Comparison of ENCODE assay signal across 11 mouse cellular contexts in the genomic region with DNA sequence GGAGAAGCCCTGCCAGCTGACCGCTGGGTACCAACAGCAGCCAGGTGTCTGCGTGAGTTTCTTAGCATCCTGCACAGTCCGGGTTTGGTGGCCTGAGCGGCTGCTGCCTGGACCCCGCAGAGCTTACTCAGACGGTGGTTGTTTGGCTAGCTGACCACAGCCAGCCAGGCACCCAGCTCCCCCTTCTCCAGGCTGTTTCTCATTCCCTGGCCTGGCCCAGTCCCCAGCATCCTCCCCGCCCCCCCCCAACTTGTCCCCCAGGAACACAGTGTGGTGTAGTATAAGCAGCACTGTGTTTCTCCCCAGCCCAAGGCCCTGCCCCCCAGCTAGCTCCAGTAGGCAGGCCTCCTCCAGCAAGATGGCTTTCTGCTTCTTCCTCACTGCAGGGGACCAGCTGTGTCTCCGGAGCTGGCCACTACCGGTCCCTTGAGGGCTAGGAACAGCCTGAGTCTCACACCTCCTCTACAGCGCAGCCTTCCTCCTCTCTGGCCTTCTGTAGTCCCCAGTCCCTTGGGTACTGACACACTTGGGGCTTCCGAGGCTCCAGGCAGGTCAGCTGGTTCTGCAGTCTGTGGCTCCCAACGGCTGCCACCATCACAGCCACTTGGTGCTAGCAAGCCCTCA. TPM values are rescaled to one million over a fixed set of nuclear protein-coding genes. Genes with fewer than 3 reads are reported as not detected.
DNase-seq lines count a peak whose midpoint lies in the region; ATAC-seq and TF ChIP-seq lines count a peak whose summit lies in the region.
"Had no signal": no experiment of that assay in that cellular context is flagged by ENCODE, and none has a peak within 500 bp of the region (broad histone marks: within the 10 kb centered on the region; RNA-seq: fewer than 3 reads in every experiment).

No protein-coding gene starts in this region.

- TF ChIP-seq POLR2A in testis, adult 2 months (IDR thresholded peaks at IDR 0.05; ENCODE audit: control insufficient read depth, low read depth, low read length), result no peak

- H3K9me3 ChIP-seq in hindbrain, embryonic 12.5 days (replicated peaks), result no peaks in the 10 kb centered on the region
- H3K9me3 ChIP-seq in hindbrain, embryonic 11.5 days (ENCODE audit: control insufficient read depth, low read length), result no peaks in the 10 kb centered on the region
- no peaks in the 10 kb centered on the region for H3K9me3 ChIP-seq in heart, postnatal 0 days (replicated peaks; ENCODE audit: control insufficient read depth, low read length)
- H3K9me3 ChIP-seq in stomach, embryonic 15.5 days, result no peaks in the 10 kb centered on the region
- H3K9me3 ChIP-seq: liver, embryonic 15.5 days had no signal

- H3K4me2 ChIP-seq in hindbrain, embryonic 12.5 days (replicated peaks), result no peak overlapping the region; the same call in 1 of the 2 replicates
- no peak overlapping the region for H3K4me2 ChIP-seq in hindbrain, embryonic 11.5 days (replicated peaks; ENCODE audit: low read depth, low read length)
- H3K4me2 ChIP-seq in heart, postnatal 0 days (ENCODE audit: low read depth, low read length), result peak overlapping the region; percentile 64
- peak overlapping the region; percentile 34 for H3K4me2 ChIP-seq in stomach, embryonic 15.5 days
- H3K4me2 ChIP-seq: liver, embryonic 15.5 days had no signal

- no peaks in the 10 kb centered on the region for H3K36me3 ChIP-seq in hindbrain, embryonic 12.5 days
- H3K36me3 ChIP-seq in hindbrain, embryonic 11.5 days (ENCODE audit: control insufficient read depth, insufficient read depth, low read length), result no peaks in the 10 kb centered on the region
- H3K36me3 ChIP-seq in testis, adult 2 months (ENCODE audit: control insufficient read depth, insufficient read depth, low read length), result no peaks in the 10 kb centered on the region
- H3K36me3 ChIP-seq in heart, postnatal 0 days (replicated peaks; ENCODE audit: control insufficient read depth, insufficient read depth, low read length), result no peaks in the 10 kb centered on the region; the same call in 1 of the 2 replicates
- H3K36me3 ChIP-seq in stomach, embryonic 15.5 days, result 0 out of 2 replicates have a peak, but pooled peaks cover 3% of the 10 kb centered on the region
- H3K36me3 ChIP-seq: liver, embryonic 15.5 days had no signal

- no peak for TF ChIP-seq CTCF in testis, adult 2 months (IDR thresholded peaks at IDR 0.05; ENCODE audit: control insufficient read depth, insufficient read depth, insufficient replicate concordance, low read depth, low read length)
- no peak for TF ChIP-seq CTCF in heart, postnatal 0 days (IDR thresholded peaks at IDR 0.05; ENCODE audit: low read depth)

- peak overlapping the region; percentile 41 for H3K27ac ChIP-seq in hindbrain, embryonic 12.5 days
- no peak overlapping the region for H3K27ac ChIP-seq in hindbrain, embryonic 11.5 days (ENCODE audit: low read depth, low read length)
- peak overlapping the region; percentile 74 for H3K27ac ChIP-seq in testis, adult 2 months (ENCODE audit: control insufficient read depth, insufficient read depth, low read depth, low read length)
- H3K27ac ChIP-seq in heart, postnatal 0 days (ENCODE audit: low read depth), result no peak overlapping the region
- H3K27ac ChIP-seq in stomach, embryonic 15.5 days, result no peak overlapping the region
- H3K27ac ChIP-seq: liver, embryonic 15.5 days had no signal

- peaks cover 45% of the 10 kb centered on the region for H3K4me1 ChIP-seq in hindbrain, embryonic 12.5 days
- H3K4me1 ChIP-seq in hindbrain, embryonic 11.5 days (replicated peaks; ENCODE audit: control insufficient read depth, insufficient read depth, low read length), result peaks cover 8% of the 10 kb centered on the region
- H3K4me1 ChIP-seq in testis, adult 2 months (ENCODE audit: control insufficient read depth, insufficient read depth, low read length), result peaks cover 11% of the 10 kb centered on the region; the same call in 1 of the 2 replicates
- peaks cover 14% of the 10 kb centered on the region for H3K4me1 ChIP-seq in heart, postnatal 0 days (ENCODE audit: control insufficient read depth, insufficient read depth)
- peaks cover 67% of the 10 kb centered on the region for H3K4me1 ChIP-seq in stomach, embryonic 15.5 days

- no peak for DNase-seq in hindbrain, embryonic 11.5 days (ENCODE audit: low spot score)
- DNase-seq in testis, postnatal 10 days (ENCODE audit: low spot score), result no peak
- DNase-seq in heart, postnatal 0 days (ENCODE audit: low spot score), result no peak
- no peak for DNase-seq in urinary bladder, adult 18-20 months (ENCODE audit: low spot score in 2 of 2)
- DNase-seq: right cerebral cortex, adult 18-20 months had no signal

- ATAC-seq in hindbrain, embryonic 12.5 days (ENCODE audit: low FRiP score), result no peak
- no peak for ATAC-seq in hindbrain, embryonic 11.5 days (ENCODE audit: low FRiP score)
- peak; percentile 16; the same call in 1 of the 2 replicates for ATAC-seq in heart, postnatal 0 days (ENCODE audit: insufficient read depth, low read depth)
- ATAC-seq in stomach, embryonic 15.5 days (ENCODE audit: insufficient read depth, low FRiP score, low read depth), result no peak
- ATAC-seq in CD4-positive, CD25-positive, alpha-beta regulatory T cell, adult 4 months, result no peak

- no peak overlapping the region for H3K4me3 ChIP-seq in hindbrain, embryonic 12.5 days
- no peak overlapping the region for H3K4me3 ChIP-seq in hindbrain, embryonic 11.5 days (ENCODE audit: low read depth, low read length)
- H3K4me3 ChIP-seq in testis, adult 2 months (ENCODE audit: control insufficient read depth, low read depth, low read length), result no peak overlapping the region
- H3K4me3 ChIP-seq in heart, postnatal 0 days (ENCODE audit: low read depth, low read length), result no peak overlapping the region; the same call in 1 of the 2 replicates
- H3K4me3 ChIP-seq in stomach, embryonic 15.5 days (replicated peaks), result no peak overlapping the region
- H3K4me3 ChIP-seq: liver, embryonic 15.5 days had no signal

- 39% methylated on average over 11 of the region's 12 CpGs for WGBS in hindbrain, embryonic 12.5 days
- WGBS in hindbrain, embryonic 11.5 days, result 50% methylated on average over 12 of the region's 12 CpGs
- 54% methylated on average over 12 of the region's 12 CpGs for WGBS in heart, postnatal 0 days
- WGBS in stomach, embryonic 15.5 days, result 60% methylated on average over 12 of the region's 12 CpGs

- no peak for TF ChIP-seq EP300 in heart, postnatal 0 days (IDR thresholded peaks at IDR 0.05; ENCODE audit: low read depth)

- peaks cover 24% of the 10 kb centered on the region for H3K27me3 ChIP-seq in hindbrain, embryonic 12.5 days
- H3K27me3 ChIP-seq in hindbrain, embryonic 11.5 days (ENCODE audit: control insufficient read depth, insufficient read depth, low read length), result no peaks in the 10 kb centered on the region
- H3K27me3 ChIP-seq in testis, adult 2 months (ENCODE audit: control insufficient read depth, insufficient read depth, low read length), result no peaks in the 10 kb centered on the region
- H3K27me3 ChIP-seq in heart, postnatal 0 days (ENCODE audit: control insufficient read depth, insufficient read depth, low read length), result no peaks in the 10 kb centered on the region; the same call in 1 of the 2 replicates
- no peaks in the 10 kb centered on the region for H3K27me3 ChIP-seq in stomach, embryonic 15.5 days (replicated peaks)

- H3K9ac ChIP-seq in hindbrain, embryonic 12.5 days, result 0 out of 2 replicates have a peak overlapping the region, but pooled peaks have one; percentile 25
- no peak overlapping the region for H3K9ac ChIP-seq in hindbrain, embryonic 11.5 days (ENCODE audit: low read depth, low read length)
- H3K9ac ChIP-seq in heart, postnatal 0 days (replicated peaks; ENCODE audit: low read depth, low read length), result no peak overlapping the region
- H3K9ac ChIP-seq in stomach, embryonic 15.5 days, result no peak overlapping the region
- H3K9ac ChIP-seq: liver, embryonic 15.5 days had no signal

RNA-seq across cellular contexts. Expression of gene Plxnd1, which starts 8.2 kb away (rescaled TPM):
- 21.9 and 24.5 TPM in 2 replicates for polyA plus RNA-seq in hindbrain, embryonic 12.5 days (2016; fragmentation: Nextera tagmentation; extraction: Ambion mirVana)
- 17.5 and 18.8 TPM in 2 replicates for polyA plus RNA-seq in hindbrain, embryonic 11.5 days (2014; fragmentation: Nextera tagmentation; extraction: Ambion mirVana)
- 5.7 and 6.1 TPM in 2 replicates for polyA plus RNA-seq in testis, adult 2 months (2012; rRNA removed)
- 82.4 and 166 TPM in 2 replicates for total RNA-seq in heart, postnatal 0 days (2014; rRNA removed; ENCODE audit: low replicate concordance)
- 28.1 and 37.7 TPM in 2 replicates for polyA plus RNA-seq in heart, postnatal 0 days (2015; fragmentation: Nextera tagmentation; extraction: Ambion mirVana)
- 31.3 and 37.7 TPM in 2 replicates for polyA plus RNA-seq in stomach, embryonic 15.5 days (2015; fragmentation: Nextera tagmentation; extraction: Ambion mirVana)
- polyA plus RNA-seq in CD4-positive, CD25-positive, alpha-beta regulatory T cell, adult 4 months (2017; shearing (Covaris generic)), result 1 to 10 TPM; 4.7 to 6.2 TPM

RNA-seq across cellular contexts. Expression of gene H1foo, which starts 41.8 kb away (rescaled TPM):
- not detected in 2 replicates for polyA plus RNA-seq in hindbrain, embryonic 12.5 days (2016; fragmentation: Nextera tagmentation; extraction: Ambion mirVana)
- not detected in 2 replicates for polyA plus RNA-seq in hindbrain, embryonic 11.5 days (2014; fragmentation: Nextera tagmentation; extraction: Ambion mirVana)
- not detected in 2 replicates for polyA plus RNA-seq in testis, adult 2 months (2012; rRNA removed)
- not detected in 2 replicates for total RNA-seq in heart, postnatal 0 days (2014; rRNA removed; ENCODE audit: low replicate concordance)
- polyA plus RNA-seq in heart, postnatal 0 days (2015; fragmentation: Nextera tagmentation; extraction: Ambion mirVana), result not detected in 2 replicates
- polyA plus RNA-seq in stomach, embryonic 15.5 days (2015; fragmentation: Nextera tagmentation; extraction: Ambion mirVana), result not detected in 2 replicates
- polyA plus RNA-seq in CD4-positive, CD25-positive, alpha-beta regulatory T cell, adult 4 months (2017; shearing (Covaris generic)), result not detected
- total RNA-seq: ES-E14 had no signal
- polyA plus RNA-seq: liver, embryonic 15.5 days had no signal

RNA-seq across cellular contexts. Expression of gene Rho, which starts 55.0 kb away (rescaled TPM):
- polyA plus RNA-seq in hindbrain, embryonic 12.5 days (2016; fragmentation: Nextera tagmentation; extraction: Ambion mirVana), result 0.16 and 0.19 TPM in 2 replicates
- 0.22 and 0.39 TPM in 2 replicates for polyA plus RNA-seq in hindbrain, embryonic 11.5 days (2014; fragmentation: Nextera tagmentation; extraction: Ambion mirVana)
- polyA plus RNA-seq in testis, adult 2 months (2012; rRNA removed), result 4.8 and 5.7 TPM in 2 replicates
- total RNA-seq in heart, postnatal 0 days (2014; rRNA removed; ENCODE audit: low replicate concordance), result 1.3 TPM in 1 of 2 replicates, not detected in the other
- 0.04 TPM in 1 of 2 replicates, not detected in the other for polyA plus RNA-seq in heart, postnatal 0 days (2015; fragmentation: Nextera tagmentation; extraction: Ambion mirVana)
- polyA plus RNA-seq in stomach, embryonic 15.5 days (2015; fragmentation: Nextera tagmentation; extraction: Ambion mirVana), result 0.15 and 0.31 TPM in 2 replicates
- not detected for polyA plus RNA-seq in CD4-positive, CD25-positive, alpha-beta regulatory T cell, adult 4 months (2017; shearing (Covaris generic))
- polyA plus RNA-seq: liver, embryonic 15.5 days had no signal

Comparison
In these comparisons a context has a peak if more than half of its experiments do, and no peak if none do; other contexts are left out.
1. H3K27ac ChIP-seq: peak in hindbrain, embryonic 12.5 days (single experiment) and testis, adult 2 months (single experiment); none in hindbrain, embryonic 11.5 days (single experiment), heart, postnatal 0 days (single experiment) and stomach, embryonic 15.5 days (single experiment).
2. H3K4me2 ChIP-seq: peak in heart, postnatal 0 days (single experiment) and stomach, embryonic 15.5 days (single experiment); none in hindbrain, embryonic 12.5 days (single experiment) and hindbrain, embryonic 11.5 days (single experiment).